7 mouse cellular contexts compared by ENCODE assay signal in genomic region chr2:90624920-90625319, GRCm38 (mm10). TPM values are rescaled to one million over a fixed set of nuclear protein-coding genes. Genes with fewer than 3 reads are reported as not detected.
DNase-seq lines count a peak whose midpoint lies in the region; ATAC-seq and TF ChIP-seq lines count a peak whose summit lies in the region.

No protein-coding gene starts in this region.

- no peaks in the 10 kb centered on the region for H3K36me3 ChIP-seq in forebrain, postnatal 0 days (ENCODE audit: insufficient read depth)
- no peaks in the 10 kb centered on the region for H3K36me3 ChIP-seq in hindbrain, embryonic 16.5 days (ENCODE audit: control insufficient read depth, insufficient read depth, low read length)

- no peak overlapping the region for H3K4me3 ChIP-seq in forebrain, postnatal 0 days (ENCODE audit: low read depth, low read length)
- H3K4me3 ChIP-seq in hindbrain, embryonic 16.5 days (ENCODE audit: low read length): no peak overlapping the region

- DNase-seq in ZHBTc4 (ENCODE audit: low read depth, low spot score): peak; percentile 77
- DNase-seq in cerebellum, adult 11-12 months: peak; percentile 72
- DNase-seq in forebrain, postnatal 0 days: peak; percentile 65
- peak; percentile 30 to 77 for DNase-seq in layer of hippocampus, postnatal 25 days (ENCODE audit: extremely low spot score in 1 of 2, low spot score in 1 of 2)
- DNase-seq in lung, postnatal 4 days: peak; percentile 47 to 72
- DNase-seq in right cerebral cortex, postnatal 14 days: peak; percentile 70

- H3K27me3 ChIP-seq in forebrain, postnatal 0 days (ENCODE audit: insufficient read depth, low read length): no peaks in the 10 kb centered on the region
- H3K27me3 ChIP-seq in hindbrain, embryonic 16.5 days (replicated peaks; ENCODE audit: control insufficient read depth, insufficient read depth, low read length): no peaks in the 10 kb centered on the region

- 8% methylated on average over 6 of the region's 6 CpGs for WGBS in forebrain, postnatal 0 days
- WGBS in hindbrain, embryonic 16.5 days: 10% methylated on average over 6 of the region's 6 CpGs

- peak; percentile 66 for TF ChIP-seq CTCF in forebrain, postnatal 0 days (IDR thresholded peaks at IDR 0.05; ENCODE audit: low read depth)

- H3K9ac ChIP-seq in forebrain, postnatal 0 days: no peak overlapping the region
- H3K9ac ChIP-seq in hindbrain, embryonic 16.5 days (ENCODE audit: low read depth, low read length): no peak overlapping the region

- ATAC-seq in forebrain, postnatal 0 days: peak; percentile 70
- peak; percentile 81 for ATAC-seq in hindbrain, embryonic 16.5 days

- no peak overlapping the region for H3K4me2 ChIP-seq in forebrain, postnatal 0 days (ENCODE audit: low read depth)
- H3K4me2 ChIP-seq in hindbrain, embryonic 16.5 days (ENCODE audit: low read length): peak overlapping the region; percentile 32

- H3K27ac ChIP-seq in forebrain, postnatal 0 days (ENCODE audit: low read depth, low read length): no peak overlapping the region
- no peak overlapping the region; the same call in 1 of the 2 replicates for H3K27ac ChIP-seq in hindbrain, embryonic 16.5 days (ENCODE audit: low read depth, low read length)

- no peaks in the 10 kb centered on the region for H3K4me1 ChIP-seq in forebrain, postnatal 0 days (ENCODE audit: insufficient read depth)
- H3K4me1 ChIP-seq in hindbrain, embryonic 16.5 days (ENCODE audit: control insufficient read depth, insufficient read depth, low read depth, low read length): peaks cover 4% of the 10 kb centered on the region; the same call in 1 of the 2 replicates

- no peaks in the 10 kb centered on the region for H3K9me3 ChIP-seq in forebrain, postnatal 0 days (ENCODE audit: low read length)
- no peaks in the 10 kb centered on the region for H3K9me3 ChIP-seq in hindbrain, embryonic 16.5 days (ENCODE audit: control insufficient read depth, low read length)

RNA-seq across cellular contexts. Expression of gene Ptprj, which starts 44.5 kb away (rescaled TPM):
- 29.9 and 34.0 TPM in 2 replicates for total RNA-seq in forebrain, postnatal 0 days (2014; rRNA removed)
- polyA plus RNA-seq in forebrain, postnatal 0 days (2015; fragmentation: Nextera tagmentation; extraction: Ambion mirVana): 2.5 and 3.9 TPM in 2 replicates
- polyA plus RNA-seq in hindbrain, embryonic 16.5 days (2015; fragmentation: Nextera tagmentation; extraction: Ambion mirVana): 6.0 and 6.8 TPM in 2 replicates
- 100 to 1,000 TPM; 118 to 129 TPM for total RNA-seq in layer of hippocampus, postnatal 25 days (2021)

RNA-seq across cellular contexts. Expression of gene Nup160, which starts 52.1 kb away (rescaled TPM):
- 21.6 and 22.9 TPM in 2 replicates for total RNA-seq in forebrain, postnatal 0 days (2014; rRNA removed)
- 6.2 and 10.9 TPM in 2 replicates for polyA plus RNA-seq in forebrain, postnatal 0 days (2015; fragmentation: Nextera tagmentation; extraction: Ambion mirVana)
- polyA plus RNA-seq in hindbrain, embryonic 16.5 days (2015; fragmentation: Nextera tagmentation; extraction: Ambion mirVana): 19.8 and 23.0 TPM in 2 replicates
- total RNA-seq in layer of hippocampus, postnatal 25 days (2021): 10 to 100 TPM; 16.4 to 17.9 TPM
